Mouse (Mus musculus): ENCODE measurements around the gene Gm38100.

DNA sequence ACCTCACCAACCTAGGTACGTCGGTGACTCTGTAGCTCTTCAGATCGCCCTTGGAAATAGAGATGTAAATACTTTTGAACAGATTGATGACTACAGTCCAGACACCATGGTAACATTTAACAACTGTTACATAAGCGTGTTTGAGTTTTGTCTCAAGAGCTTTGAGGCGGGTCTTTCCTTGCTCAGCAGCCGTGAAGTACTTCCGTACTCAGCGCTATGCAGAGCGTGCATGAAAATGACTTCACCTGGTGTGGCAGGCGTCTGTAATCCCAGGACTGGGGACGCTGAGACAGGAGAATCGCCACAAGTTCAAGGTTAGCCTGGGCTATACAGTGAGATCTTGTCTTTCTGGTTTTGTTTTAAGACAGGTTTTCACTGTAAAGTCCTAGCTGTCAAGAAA lies 26.4 kb upstream of the Gm38100 start:
- TF ChIP-seq CTCF (IDR thresholded peaks at IDR 0.05; ENCODE audit: extremely low read depth, insufficient read depth, low read length): no peak
- no peak for TF ChIP-seq POLR2A (IDR thresholded peaks at IDR 0.05; ENCODE audit: extremely low read depth, insufficient read depth, low read length)

Data from cortical plate, adult 2 months (tissue).